Mouse (Mus musculus): ENCODE results near the gene Gpr153. TPM values are rescaled to one million over a fixed set of nuclear protein-coding genes. Genes with fewer than 3 reads are reported as not detected.

Gpr153 gene
- polyA plus RNA-seq, 1 experiment from 2014 or later: 6.4 TPM

Other genes starting within 250 kb of the Gpr153 start
- gene Zbtb48, start 246.6 kb upstream of the Gpr153 start, polyA plus RNA-seq (2016; fragmentation: Nextera tagmentation; extraction: Ambion mirVana): 25.6 and 30.5 TPM in 2 replicates
- gene Tas1r1, start 235.7 kb upstream of the Gpr153 start, polyA plus RNA-seq (2016; fragmentation: Nextera tagmentation; extraction: Ambion mirVana): 0.91 and 1.1 TPM in 2 replicates
- gene Nol9, start 234.9 kb upstream of the Gpr153 start, polyA plus RNA-seq (2016; fragmentation: Nextera tagmentation; extraction: Ambion mirVana): 45.2 and 46.3 TPM in 2 replicates
- 17.4 and 17.7 TPM in 2 replicates for gene Plekhg5, start 201.7 kb upstream of the Gpr153 start, polyA plus RNA-seq (2016; fragmentation: Nextera tagmentation; extraction: Ambion mirVana)
- gene Tnfrsf25, start 158.3 kb upstream of the Gpr153 start, polyA plus RNA-seq (2016; fragmentation: Nextera tagmentation; extraction: Ambion mirVana): 0.96 and 1.9 TPM in 2 replicates
- 1.9 and 2.3 TPM in 2 replicates for gene Espn, start 121.9 kb upstream of the Gpr153 start, polyA plus RNA-seq (2016; fragmentation: Nextera tagmentation; extraction: Ambion mirVana)
- gene Hes2, start 115.4 kb upstream of the Gpr153 start, polyA plus RNA-seq (2016; fragmentation: Nextera tagmentation; extraction: Ambion mirVana): not detected in 2 replicates
- gene Acot7, start 96.1 kb upstream of the Gpr153 start, polyA plus RNA-seq (2016; fragmentation: Nextera tagmentation; extraction: Ambion mirVana): 37.6 and 40.2 TPM in 2 replicates
- gene Hes3, start 17.4 kb downstream of the Gpr153 start, polyA plus RNA-seq (2016; fragmentation: Nextera tagmentation; extraction: Ambion mirVana): not detected in 2 replicates
- gene Icmt, start 23.0 kb downstream of the Gpr153 start, polyA plus RNA-seq (2016; fragmentation: Nextera tagmentation; extraction: Ambion mirVana): 29.3 and 33.2 TPM in 2 replicates
- gene Rnf207, start 44.8 kb downstream of the Gpr153 start, polyA plus RNA-seq (2016; fragmentation: Nextera tagmentation; extraction: Ambion mirVana): 0.47 and 0.68 TPM in 2 replicates
- 405 and 448 TPM in 2 replicates for gene Rpl22, start 51.5 kb downstream of the Gpr153 start, polyA plus RNA-seq (2016; fragmentation: Nextera tagmentation; extraction: Ambion mirVana)
- 0.08 and 0.41 TPM in 2 replicates for gene Chd5, start 64.4 kb downstream of the Gpr153 start, polyA plus RNA-seq (2016; fragmentation: Nextera tagmentation; extraction: Ambion mirVana)
- gene Nphp4, start 202.5 kb downstream of the Gpr153 start, polyA plus RNA-seq (2016; fragmentation: Nextera tagmentation; extraction: Ambion mirVana): 3.6 and 4.3 TPM in 2 replicates
- 7.9 and 9.3 TPM in 2 replicates for gene Kcnab2, start 203.6 kb downstream of the Gpr153 start, polyA plus RNA-seq (2016; fragmentation: Nextera tagmentation; extraction: Ambion mirVana)

Measured in limb, embryonic 12.5 days (tissue).